Mouse (Mus musculus) CH12.LX (cell line): ENCODE data around the gene Cox11.

Experiments
- CTCF ChIP-seq, 2 experiments: IDR thresholded peaks in 1 of 2; conservative IDR thresholded peaks in 1 of 2; 2 replicates each; pipeline ENCODE4 v1.5.1; 2011 to 2012; ENCODE audit warnings: low read depth in 2 of 2, low read length in 2 of 2, improper control_type of control experiment in 1 of 2, inconsistent platforms in 1 of 2, mild to moderate bottlenecking in 1 of 2, moderate library complexity in 1 of 2
- GABPA ChIP-seq: IDR thresholded peaks from 2 replicates; pipeline ENCODE4 v1.6.1; 2012; ENCODE audit warnings: low read depth, low read length, improper control_type of control experiment, inconsistent platforms; ENCODE audit not compliant: insufficient replicate concordance
- POLR2AphosphoS2 ChIP-seq: IDR thresholded peaks from 2 replicates; pipeline ENCODE4 v1.6.1; 2011; ENCODE audit warnings: low read depth, low read length, improper control_type of control experiment
- RAD21 ChIP-seq: IDR thresholded peaks from 2 replicates; pipeline ENCODE4 v1.6.1; 2011; ENCODE audit warnings: low read depth, mild to moderate bottlenecking, low read length, improper control_type of control experiment, moderate library complexity
- TBP ChIP-seq: conservative IDR thresholded peaks from 2 replicates; pipeline ENCODE4 v1.6.1; 2011; ENCODE audit warnings: low read depth, low read length, improper control_type of control experiment

DNA sequence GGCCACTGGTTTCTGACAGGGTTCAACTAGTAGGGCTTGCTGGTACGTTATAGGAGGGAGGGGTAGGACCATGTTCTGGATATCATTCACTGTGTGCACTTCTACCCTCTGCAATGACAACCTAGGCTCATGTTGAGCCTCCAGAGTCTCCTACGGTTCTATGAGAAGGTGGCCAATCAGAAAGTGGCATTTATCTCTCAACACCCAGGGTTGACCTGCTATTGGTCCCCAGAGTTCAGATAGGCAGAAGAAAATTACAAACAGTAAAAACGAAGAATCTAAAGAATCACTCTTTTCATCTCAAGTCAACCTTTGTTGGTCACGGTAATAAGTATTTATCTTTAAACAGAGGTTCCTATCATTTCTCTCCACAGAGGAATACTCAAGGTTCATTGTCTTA, 28.9 kb downstream of the Cox11 start:
- TF ChIP-seq GABPA (no peak), POLR2AphosphoS2 (no peak), TBP (no peak), RAD21 (no peak), CTCF (conservative IDR thresholded peaks at IDR 0.05 in 1 of 2, IDR thresholded peaks at IDR 0.05 in 1 of 2; ENCODE audit: low read depth in 2 of 2, low read length in 2 of 2) (no peak)
